Mouse (Mus musculus) ES-Bruce4 (cell line): ENCODE measurements around the gene Il27ra.

Experiments used
- CTCF ChIP-seq: IDR thresholded peaks from one replicate; pipeline ENCODE4 v1.8.1; 2011; ENCODE audit warnings: low read depth, low read length
- EP300 ChIP-seq: IDR thresholded peaks from 2 replicates; pipeline ENCODE4 v1.6.1; 2011; ENCODE audit warnings: low read depth, low read length; ENCODE audit not compliant: insufficient read depth

- TF ChIP-seq EP300 = no peak
- no peak for TF ChIP-seq CTCF
Observed at GRCm38 (mm10) chr8:84021096-84021495, 21.3 kb downstream of the Il27ra start, which contains the start of gene Palm3.
